Mouse (Mus musculus): ENCODE measurements around the gene Myh14.

Myh14 gene

DNA sequence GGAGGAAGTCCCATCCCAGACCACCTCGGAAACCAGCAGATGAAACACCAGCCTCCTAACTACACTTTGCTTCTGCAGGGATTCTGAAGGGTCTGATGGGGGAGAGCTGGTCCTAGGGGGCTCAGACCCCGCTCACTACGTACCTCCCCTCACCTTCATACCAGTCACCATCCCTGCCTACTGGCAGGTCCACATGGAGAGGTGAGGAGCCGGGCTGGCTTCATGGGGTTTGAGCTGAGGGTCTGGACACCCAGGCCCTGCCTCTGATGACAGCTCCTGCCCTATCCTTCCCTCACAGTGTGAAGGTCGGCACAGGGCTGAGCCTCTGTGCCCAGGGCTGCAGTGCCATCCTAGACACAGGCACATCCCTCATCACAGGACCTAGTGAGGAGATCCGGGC is 85.7 kb downstream of the Myh14 start:
- intact Hi-C loops (cut with DNase I) = loop anchor here (10.0 kb wide), 1 partner anchor 60 kb away; no protein-coding TSS in a partner anchor

DNA sequence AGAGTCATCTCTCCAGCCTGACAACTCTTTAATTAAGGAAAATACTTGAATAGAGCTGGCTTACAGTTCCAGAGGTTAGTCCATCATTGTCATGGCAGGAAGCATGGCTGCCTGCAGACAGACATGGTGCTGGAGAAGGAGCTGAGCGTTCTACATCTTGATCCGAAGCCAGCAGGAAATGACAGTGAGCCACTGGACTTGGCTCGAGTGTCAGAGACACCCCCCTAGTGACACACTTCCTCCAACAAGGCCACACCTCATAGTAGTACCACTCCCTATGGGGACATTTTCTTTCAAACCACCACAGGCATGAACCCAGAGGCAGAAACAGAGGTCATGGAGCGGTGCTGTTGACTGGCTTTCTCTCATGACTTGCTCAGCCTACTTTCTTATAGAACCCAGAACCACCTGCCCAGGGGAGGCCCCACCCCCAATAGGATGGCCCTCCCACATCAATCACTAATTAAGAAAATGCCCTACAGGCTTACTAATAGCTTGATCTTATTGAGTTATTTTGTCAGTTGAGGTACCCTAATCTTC is 86.3 kb downstream of the Myh14 start:
- intact Hi-C loops (cut with DNase I) = loop anchor here (10.0 kb wide), 1 partner anchor 60 kb away; no protein-coding TSS in a partner anchor

DNA sequence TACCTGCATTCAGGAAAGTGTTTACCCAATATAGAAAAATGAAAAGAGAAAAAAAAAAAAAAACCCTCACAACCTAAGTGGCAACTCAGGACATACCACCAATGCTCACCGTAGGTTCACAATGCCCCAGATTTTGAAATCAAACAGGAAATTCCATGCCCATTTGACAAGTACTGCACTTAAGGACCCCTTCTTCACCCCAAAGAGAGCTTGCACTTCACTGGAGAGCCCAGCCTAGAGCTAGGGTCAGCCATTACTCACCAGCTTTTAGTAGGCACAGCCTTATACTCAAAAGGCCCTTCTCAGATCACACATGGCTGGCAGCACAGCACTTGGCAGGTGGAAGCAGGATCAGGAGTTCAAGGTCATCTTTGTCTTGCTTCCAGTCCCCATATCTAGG is 87.5 kb downstream of the Myh14 start:
- intact Hi-C loops (cut with DNase I) = loop anchor here (10.0 kb wide), 1 partner anchor 62 kb away; no protein-coding TSS in a partner anchor

DNA sequence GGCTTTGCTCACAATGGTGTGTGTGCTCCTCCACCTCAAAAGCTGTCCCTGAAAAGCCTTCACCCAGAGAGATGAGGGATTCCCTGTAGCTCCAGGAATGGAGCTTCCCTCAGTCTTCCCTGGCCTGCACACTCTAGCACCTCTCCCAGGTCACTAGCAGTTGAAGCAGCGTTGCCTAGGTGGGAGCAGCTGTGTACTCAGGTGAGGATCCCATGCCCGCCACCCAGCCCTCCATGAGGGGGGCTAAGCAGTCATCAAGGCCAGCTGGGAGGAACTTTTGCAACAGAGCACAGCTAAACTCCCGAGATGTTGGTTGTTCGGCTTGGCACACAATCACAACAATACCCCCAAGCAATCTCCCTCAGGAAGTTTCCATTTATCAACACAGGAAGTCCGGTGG is 87.9 kb downstream of the Myh14 start:
- intact Hi-C loops (cut with DNase I) = loop anchor here (10.0 kb wide), 1 partner anchor 62 kb away; no protein-coding TSS in a partner anchor

DNA sequence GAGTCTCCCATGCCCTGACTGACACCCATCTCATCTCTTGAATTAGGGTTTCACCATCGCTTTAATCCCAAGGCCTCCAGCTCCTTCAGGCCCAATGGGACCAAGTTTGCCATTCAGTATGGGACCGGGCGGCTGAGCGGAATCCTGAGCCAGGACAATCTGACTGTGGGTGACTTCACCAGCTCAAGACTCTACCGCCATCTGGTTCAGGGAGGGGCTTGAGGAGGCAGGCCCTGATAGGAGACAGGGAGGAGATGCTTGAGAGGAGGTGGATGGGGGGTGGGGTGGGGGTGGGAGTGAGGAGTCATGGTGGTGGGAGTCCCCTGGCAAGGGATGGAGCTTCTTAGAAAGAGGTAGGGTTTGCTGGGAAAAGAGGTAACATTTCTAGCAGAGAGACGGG is 89.0 kb downstream of the Myh14 start:
- intact Hi-C loops (cut with DNase I) = loop anchor here (10.0 kb wide), 1 partner anchor 63 kb away; no protein-coding TSS in a partner anchor

DNA sequence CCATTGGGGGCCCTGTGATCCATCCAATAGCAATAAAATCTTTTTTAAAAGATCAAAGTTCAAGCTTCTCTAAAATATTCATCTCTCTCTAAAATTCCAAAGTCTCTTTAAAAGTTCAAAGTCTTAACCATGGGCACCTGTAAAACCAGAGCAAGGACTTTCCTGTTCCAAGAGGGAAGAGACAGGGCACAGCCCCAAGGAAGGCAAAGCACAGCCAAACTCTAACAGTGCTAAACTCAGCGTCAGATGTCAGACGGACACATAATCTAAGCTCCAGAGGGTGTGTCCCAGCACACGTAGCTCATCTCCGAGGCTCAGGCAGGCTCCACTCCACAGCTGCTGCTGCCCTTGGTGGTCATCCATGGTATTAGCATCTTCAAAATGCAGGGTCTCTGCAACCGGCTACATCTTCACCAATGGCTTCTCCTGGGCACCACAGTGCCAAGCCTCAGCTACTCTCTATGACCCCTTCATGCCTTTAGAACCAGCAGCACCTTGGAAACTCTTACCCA is 94.3 kb downstream of the Myh14 start:
- intact Hi-C loops (cut with DNase I) = no loop called here

DNA sequence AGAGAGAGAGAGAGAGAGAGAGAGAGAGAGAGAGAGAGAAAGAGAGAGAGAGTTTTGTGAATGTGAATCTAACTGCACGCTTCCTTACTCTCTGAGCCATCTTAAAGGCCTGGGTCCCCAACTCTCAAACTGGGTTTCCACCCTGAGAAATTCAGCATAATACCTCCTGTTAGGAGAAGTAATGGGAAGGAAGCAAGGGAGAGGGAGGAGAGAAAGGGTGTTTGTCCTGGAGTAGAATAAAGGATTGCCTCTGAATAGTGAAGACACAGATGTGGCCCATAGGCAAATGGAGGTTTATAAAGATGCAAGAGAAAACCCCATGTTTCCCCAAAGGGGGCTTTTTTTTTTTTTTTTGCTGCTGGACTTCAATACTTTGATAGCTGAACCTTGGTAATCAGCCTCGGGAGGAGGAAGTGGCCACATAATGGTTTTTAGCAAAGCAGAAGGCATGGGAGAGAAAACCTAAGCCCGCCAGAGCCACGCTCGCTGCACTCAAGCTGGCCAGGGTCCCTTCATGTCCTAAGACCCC is 97.6 kb downstream of the Myh14 start:
- intact Hi-C loops (cut with DNase I) = no loop called here

DNA sequence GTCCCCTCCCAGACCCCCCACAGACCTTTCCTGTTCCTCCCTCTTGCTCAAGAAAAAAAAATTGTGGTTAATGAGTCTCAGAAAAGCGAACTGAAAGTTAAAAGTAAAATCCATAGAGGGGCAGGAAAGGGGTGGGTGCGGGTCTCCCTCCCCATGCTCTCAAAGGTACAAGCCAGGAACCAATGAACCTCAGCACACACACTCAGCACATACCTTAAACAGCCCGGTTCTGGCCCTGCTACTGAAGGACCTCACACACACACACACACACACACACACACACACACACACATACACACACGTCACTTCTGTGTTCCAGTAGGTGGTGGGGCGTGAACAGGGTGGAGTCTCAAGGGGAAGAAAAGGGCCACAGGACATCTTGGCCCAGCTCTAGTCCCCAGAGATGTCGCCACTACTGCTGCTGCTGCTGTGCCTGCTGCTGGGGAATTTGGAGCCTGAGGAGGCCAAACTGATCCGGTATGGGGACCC is 98.4 kb downstream of the Myh14 start, which contains the start of gene Napsa:
Gene Napsa, plus strand, starts transcription at position 168 of the 489 bp plus-strand sequence.
- intact Hi-C loops (cut with DNase I) = no loop called here

DNA sequence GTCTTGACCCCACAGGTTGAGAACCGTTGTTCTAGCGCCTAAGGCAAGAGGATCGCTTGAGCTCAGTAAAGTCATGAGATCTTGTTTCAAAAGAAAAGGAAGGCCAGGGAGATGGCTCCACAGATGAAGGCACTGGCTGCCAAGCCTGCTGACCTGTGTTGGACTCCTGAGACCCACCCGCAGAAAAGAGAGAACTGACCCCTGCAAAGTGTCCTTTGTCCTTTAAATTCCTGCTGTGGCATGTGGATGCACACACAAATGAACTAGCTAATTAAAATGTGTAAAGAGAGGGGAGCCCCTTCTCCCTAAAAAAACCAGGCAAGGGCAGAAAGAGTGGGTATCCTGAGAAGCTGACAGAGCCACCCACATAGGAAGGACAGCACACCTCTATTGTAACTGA is 98.8 kb downstream of the Myh14 start:
- intact Hi-C loops (cut with DNase I) = no loop called here

DNA sequence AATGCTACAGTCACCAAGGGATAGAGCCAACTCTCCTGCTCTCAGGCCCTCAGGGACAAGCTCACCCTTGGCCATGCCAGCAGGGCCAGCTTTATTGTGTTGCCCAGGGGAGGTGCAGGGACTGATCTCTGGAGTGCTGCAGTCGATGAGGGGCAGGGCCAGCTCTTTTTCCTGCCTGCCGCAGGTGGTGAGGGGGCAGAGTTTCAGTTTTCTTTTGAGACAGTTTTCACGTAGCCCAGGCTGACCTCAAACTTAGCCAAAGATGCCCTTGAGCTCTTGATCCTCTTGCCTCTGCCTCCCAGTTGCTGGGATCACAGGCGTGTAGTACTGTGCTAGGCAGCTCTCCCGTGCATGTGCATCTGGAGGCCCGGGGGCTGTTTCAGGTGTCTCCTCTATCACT is 99.7 kb downstream of the Myh14 start:
- intact Hi-C loops (cut with DNase I) = no loop called here

DNA sequence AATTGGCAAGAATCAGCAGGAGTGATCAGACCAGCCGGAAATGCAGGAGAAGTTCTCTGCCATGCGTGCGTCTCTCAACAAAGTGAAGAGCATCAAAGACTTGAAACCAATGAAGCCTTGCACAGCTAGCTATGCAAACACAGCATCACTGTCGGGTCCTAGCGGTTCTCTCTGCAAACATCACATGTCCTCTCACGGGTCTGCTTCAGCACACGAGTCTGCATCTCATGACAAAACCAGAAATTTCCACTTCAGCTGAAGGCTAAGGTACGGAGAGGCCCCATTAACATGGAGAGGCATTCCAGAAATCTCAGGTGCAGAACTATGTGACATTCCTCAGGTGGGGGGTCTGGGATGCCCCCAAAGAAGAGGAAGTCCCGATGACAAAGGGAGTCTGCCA is 101.8 kb downstream of the Myh14 start:
- intact Hi-C loops (cut with DNase I) = no loop called here

DNA sequence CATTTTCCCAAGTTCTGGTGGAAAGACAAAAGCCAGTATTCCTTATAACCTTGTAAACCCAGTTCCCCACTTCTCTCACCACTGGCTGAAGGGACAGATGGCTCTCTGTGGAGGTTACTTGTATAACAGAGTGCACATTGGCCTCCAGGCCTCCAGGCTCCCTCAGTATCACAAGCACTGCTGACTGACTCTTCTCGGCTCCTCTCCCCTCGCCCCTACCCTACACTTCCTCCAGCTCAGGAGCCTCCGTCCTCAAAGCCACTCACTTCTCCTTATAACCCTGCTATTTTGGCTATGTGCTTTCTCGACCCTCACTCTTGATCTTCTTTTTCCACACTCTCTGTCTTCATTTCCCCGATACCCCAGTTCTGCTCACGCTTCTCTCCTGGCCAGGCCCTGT is 105.2 kb downstream of the Myh14 start:
- intact Hi-C loops (cut with DNase I) = no loop called here

DNA sequence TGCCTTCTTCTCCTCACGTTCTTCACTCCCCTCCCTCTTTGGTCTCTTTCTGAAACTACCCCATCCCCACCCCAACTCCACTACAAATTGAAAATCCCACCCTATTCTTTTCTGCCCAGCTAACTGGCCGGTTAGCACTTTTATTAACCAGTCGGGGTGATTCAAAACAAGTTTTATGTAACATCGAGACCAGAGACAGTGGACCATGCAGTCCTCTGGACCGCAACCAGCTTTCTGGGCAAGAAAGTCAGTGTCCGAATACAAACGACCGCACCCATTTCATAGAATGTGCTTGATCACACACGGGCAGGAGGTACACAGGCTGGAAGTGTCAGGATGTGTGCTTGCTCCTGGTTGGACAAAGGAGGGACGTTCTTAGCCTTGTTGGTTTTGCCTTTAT is 106.2 kb downstream of the Myh14 start:
- intact Hi-C loops (cut with DNase I) = loop anchor here (5.0 kb wide), 1 partner anchor 42 kb away; the partner anchor contains the start of gene Mybpc2

DNA sequence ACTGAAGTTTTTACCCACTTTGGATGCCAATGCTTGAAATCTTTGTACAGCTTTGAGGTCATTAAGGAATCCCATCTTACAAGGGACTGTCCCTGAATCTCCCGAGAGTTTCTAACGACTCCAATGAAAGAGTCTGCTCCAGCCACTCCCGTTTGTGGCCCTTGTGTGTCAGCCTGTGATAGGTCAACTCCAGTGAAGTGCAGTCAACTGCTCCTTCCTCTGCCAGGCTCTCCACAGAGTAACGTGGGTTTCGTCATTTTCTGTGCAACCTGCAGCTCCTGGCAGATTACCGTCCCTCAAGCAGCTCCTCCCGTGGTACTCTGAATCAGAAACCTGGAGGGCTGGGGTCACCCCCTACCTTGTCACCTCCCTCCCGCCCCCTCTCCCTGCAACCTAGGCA is 107.4 kb downstream of the Myh14 start:
- intact Hi-C loops (cut with DNase I) = loop anchor here (5.0 kb wide), 1 partner anchor 41 kb away; the partner anchor contains the start of gene Mybpc2

DNA sequence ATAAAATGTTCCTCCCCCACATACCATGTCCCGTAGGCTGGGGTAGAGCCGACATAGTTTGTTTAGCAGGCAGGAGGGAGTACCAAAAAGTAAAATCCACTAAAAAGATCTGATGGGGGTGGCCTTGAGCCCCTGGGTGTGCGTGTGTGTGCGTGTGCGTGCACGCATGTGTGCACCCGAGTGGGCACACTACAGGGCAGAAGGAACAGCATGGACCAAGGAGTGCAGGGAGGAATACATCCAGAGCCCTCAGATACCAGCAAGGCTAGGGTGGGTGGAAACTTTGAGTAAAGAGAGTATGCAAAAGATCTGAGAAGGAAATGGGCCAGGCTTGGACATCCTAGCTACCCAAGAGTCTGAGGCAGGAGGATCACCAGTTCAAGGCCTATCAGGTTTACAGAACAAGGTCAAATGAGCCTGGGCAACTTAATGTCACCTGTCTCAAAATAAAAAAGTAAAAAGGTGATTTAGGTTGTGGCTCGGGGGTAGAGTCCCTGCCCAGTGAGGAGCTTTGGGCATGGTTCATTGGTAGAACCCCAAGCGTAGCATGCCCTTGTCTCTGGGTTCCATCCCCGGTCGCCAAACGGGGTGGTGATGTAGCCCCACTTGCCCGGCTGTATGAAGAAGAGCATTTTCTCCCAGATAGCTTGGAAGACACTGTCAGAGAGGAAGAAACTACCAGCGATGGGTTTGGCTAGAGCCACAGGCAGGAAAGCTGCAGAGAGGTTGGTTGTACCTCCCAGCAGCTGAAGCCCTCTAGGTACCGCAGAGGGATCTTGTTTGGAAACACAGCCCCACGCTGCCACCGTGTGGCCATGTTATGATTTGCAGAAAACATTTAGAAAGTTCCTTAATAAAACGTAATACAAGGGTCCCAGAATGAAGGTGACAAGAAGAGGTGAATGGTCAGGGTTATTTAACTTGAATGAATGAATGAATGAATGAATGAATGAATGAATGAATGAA is 109.9 kb downstream of the Myh14 start:
- intact Hi-C loops (cut with DNase I) = loop anchor here (2.0 to 5.0 kb wide), 2 partner anchors 38 to 58 kb away; partner anchors contain the start of gene Mybpc2

DNA sequence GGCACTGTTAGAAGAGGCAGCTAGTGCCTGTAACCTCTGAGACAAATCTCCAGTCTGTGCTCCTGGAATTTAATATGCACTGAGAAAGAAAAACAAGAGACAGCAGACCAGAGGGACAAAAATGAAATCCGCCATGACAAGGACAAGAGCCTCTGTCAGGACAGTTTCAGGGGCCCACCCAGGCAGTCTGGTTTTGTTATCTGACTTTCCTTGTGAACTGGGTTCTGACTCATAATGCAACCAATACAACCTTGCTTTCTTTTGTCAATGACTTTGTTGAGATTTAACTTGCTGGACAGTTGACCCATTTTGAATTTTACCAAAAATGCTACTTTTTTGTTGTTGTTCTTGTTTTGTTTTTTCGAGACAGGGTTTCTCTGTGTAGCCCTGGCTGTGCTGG is 113.0 kb downstream of the Myh14 start:
- intact Hi-C loops (cut with DNase I) = no loop called here
